Mouse (Mus musculus): ENCODE data around the gene Polr3h.

Gene Polr3h

GRCm38 (mm10) chr15:81949476-81950131 lies 23.6 kb upstream of the Polr3h start:
- no peak for DNase-seq (ENCODE audit: low spot score in 2 of 2)

- no peak for DNase-seq (ENCODE audit: low spot score in 2 of 2)
Measured at GRCm38 (mm10) chr15:81949076-81949475, 23.0 kb upstream of the Polr3h start.

GRCm38 (mm10) chr15:81943176-81943749 lies 17.2 kb upstream of the Polr3h start:
- DNase-seq (ENCODE audit: low spot score in 2 of 2): no peak

- DNase-seq (ENCODE audit: low spot score in 2 of 2): no peak
Measured at GRCm38 (mm10) chr15:81941010-81941409, 15.0 kb upstream of the Polr3h start.

DNA sequence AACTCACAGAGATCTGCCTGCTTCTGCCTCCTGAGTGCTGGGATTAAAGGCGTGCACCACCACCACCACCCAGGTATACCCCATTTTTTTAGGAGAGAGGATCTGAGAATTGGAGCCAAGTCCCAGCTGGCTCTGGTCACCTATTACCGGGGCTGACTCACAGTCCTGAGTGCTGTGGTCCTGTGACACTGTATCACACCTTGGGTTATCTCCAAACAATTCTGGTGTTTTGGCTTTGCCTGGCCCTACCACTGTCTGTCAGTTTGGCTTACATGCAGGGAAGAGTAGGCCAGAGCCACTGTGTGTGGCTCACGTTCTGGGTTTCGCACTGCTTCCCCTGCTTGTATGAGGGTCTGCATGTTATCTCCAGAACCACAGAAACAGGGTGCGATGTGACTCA lies 14.2 kb upstream of the Polr3h start:
- DNase-seq (ENCODE audit: low spot score in 2 of 2): no peak

DNA sequence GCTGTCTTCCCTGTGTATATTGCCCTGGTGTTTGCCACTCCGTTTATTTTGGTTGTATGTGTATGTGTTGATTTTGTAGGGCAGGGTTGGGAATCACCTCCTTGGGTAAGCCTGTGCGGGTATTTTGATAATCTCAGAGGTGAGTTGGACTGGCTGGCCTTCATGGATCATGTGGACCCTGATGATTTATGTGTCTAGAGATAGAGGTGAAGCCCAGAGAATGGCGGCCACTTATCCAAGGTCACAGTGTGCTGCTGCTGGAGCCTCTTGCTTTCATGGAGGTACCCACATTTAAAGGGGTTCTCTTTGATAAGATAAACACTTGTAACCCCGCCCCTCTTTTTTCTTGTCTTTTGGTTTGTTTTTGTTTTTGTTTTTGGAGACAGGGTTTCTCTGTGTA lies 13.7 kb upstream of the Polr3h start:
- no peak for DNase-seq (ENCODE audit: low spot score in 2 of 2)

DNA sequence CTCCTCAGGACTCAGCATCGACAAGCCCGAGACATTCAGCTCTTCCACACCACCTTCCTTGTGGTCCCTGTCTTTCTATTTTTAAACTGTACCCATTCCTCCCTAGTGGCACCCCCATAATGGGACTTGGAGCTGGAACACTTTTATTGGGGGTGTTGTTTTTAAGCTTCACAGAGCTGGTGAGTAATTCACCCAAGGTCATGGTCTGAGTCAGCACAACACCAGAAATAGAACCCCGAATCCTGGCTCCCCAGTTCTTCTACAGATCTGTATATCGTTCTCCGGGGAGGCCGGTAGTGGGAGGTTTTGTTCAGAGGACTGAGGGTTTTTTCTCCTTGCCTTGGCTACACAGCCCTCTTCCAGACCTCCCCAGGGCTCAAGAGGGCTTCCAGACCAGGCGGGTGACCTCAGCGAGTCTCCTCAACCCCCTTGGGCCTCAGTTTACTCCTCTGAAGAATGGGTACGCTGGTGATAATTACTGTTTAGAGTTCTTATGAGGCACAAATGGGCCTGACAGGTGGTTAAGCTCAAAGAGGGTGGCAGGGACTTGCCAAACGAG lies 13.2 kb upstream of the Polr3h start:
- DNase-seq (ENCODE audit: low spot score in 2 of 2): no peak

GRCm38 (mm10) chr15:81938246-81938645 lies 12.2 kb upstream of the Polr3h start:
- peak in 1 of 2 experiments; percentile 28 for DNase-seq (ENCODE audit: low spot score in 2 of 2)

- DNase-seq (ENCODE audit: low spot score in 2 of 2): no peak
Measured at GRCm38 (mm10) chr15:81937098-81937972, 11.3 kb upstream of the Polr3h start.

GRCm38 (mm10) chr15:81936679-81937078 lies 10.6 kb upstream of the Polr3h start, which contains the start of gene Csdc2:
Gene Csdc2 (plus strand): TSS chr15:81936759.
- DNase-seq (ENCODE audit: low spot score in 2 of 2): no peak

DNA sequence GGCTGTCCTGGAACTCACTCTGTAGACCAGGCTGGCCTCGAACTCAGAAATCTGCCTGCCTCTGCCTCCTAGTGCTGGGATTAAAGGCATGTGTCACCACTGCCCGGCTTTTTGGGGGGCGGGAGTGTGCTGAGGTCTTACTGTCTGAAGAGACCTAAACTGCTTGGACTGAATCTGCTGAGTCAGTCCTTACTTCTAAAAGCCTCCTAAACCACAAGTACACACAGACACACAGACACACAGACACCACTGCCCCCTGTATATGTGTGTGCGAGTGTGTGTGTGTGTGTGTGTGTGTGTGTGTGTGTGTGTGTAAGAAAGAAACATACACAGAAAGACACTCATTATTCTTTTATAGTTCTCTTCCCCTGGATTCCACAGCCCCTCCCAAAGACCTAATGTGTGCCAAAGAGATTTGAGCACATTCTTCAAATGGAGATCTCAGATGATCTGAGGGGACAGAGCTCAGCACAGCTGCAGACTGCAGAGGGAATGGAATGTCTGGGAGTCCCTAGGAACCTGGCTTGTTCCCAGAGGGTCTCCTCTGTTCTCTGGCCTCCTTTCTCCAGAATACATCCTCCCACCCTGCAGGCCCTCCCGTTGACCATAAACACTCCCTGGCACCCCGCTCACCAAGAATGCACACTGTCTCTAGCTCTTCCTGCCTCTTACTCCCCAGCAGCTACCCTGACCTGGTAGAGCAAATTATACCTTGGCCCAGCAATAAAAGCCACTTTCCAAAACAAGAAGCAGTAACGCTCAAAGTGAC lies 10.0 kb upstream of the Polr3h start:
- DNase-seq (ENCODE audit: low spot score in 2 of 2): no peak

DNA sequence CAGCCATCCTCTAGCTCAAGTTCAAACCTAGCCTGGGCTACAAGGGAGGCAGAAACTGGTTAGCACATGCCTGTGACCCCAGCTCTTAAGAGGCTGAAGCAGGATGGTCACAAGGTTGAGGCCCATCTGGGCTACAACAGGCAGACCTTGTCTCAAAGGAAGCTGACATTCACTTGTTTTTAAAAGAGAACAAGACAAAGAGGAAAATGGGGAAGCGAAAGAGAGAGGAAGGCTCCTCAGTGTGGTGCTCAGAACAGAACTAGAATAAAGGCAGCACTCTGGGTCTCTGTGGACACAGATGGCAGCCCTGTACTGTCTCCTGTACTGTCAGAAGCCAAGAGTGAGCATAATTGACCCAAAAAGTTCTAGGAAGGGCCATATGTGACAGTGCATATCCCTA lies 7.9 kb upstream of the Polr3h start:
- DNase-seq (ENCODE audit: low spot score in 2 of 2): peak in 1 of 2 experiments; percentile 43

DNA sequence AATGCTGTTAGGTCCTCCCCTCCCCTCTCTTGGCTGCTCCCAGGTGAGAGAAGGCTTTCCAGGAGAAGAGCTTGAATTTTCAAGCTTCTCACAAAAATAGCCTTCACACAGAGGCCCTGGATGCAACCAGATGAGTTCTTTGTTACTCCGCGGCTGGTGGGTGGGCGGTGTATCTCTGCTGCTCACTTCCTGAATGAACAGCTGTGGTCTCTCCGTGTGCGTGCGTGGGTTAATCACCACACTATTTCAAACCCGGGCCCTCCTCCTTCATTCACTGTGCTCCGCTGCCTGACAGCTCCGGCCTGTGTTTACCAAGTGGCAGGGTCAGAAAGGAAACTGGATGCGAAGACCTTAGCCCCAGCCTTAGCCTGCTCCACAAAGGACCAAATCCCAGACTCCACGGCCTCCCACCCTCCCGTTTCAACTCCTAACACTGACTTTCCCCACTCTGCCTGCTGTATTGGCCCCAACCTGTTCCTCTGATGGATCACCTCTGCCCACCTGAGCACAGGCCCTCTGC lies 7.0 kb upstream of the Polr3h start:
- DNase-seq (ENCODE audit: low spot score in 2 of 2): peak in 1 of 2 experiments; percentile 50

DNA sequence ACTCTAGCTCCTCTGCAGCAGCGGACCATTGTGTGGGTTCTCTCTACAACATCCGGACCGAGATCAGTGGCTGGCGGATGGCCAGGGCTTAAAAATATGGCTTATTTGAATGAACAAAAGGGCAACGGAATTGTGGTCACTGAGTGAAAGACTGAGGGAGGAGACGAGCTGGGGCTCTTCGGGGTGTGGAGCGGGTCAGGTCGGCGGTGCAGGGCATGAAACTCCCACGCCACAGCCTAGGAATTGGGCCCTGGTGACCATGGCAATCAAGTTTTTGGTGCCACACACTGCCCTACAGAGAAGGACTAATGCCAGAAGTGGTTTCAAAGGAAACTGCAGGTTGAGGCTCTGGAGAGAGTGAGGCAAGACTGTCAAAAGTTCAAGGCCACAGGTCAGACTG lies 2.2 kb upstream of the Polr3h start:
- peak; percentile 26 to 40 for DNase-seq (ENCODE audit: low spot score in 2 of 2)

DNA sequence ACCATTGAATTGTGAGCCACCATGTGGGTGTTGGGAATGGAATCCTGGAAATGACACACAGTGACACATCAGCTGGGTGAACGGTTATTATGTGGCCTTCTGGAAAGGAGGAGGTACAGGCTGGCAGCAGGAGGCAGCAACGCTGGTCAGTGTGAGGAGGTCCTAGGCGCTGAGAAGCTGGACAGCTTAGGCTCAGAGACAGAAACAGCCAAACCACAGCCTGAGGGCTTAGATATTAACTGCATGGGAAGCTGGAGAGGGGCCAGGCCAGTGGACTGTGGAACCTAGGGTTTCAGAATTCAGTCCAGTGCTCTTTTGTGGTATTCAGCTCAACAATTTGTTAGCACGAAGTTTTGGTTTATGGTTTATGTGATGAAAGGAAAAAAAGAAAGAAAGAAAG lies 1.7 kb upstream of the Polr3h start:
- no peak for DNase-seq (ENCODE audit: low spot score in 2 of 2)

DNA sequence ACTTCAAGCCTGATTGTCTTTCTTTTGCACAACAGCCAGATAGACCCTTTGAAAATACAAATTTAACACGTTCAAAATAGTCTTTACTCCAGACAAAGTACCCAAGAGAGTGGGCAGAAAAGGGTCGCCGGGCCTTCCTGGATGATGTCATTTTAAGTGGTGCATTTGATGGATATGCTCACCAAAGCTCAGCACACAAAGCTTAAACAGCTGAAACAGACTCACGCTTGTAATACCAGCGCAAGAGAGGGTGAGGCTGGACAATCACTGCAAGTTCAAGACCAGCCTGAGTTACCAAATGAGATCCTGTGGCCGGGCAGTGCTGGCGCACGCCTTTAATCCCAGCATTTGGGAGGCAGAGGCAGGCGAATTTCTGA lies 394 bp upstream of the Polr3h start:
- DNase-seq (ENCODE audit: low spot score in 2 of 2): no peak

DNA sequence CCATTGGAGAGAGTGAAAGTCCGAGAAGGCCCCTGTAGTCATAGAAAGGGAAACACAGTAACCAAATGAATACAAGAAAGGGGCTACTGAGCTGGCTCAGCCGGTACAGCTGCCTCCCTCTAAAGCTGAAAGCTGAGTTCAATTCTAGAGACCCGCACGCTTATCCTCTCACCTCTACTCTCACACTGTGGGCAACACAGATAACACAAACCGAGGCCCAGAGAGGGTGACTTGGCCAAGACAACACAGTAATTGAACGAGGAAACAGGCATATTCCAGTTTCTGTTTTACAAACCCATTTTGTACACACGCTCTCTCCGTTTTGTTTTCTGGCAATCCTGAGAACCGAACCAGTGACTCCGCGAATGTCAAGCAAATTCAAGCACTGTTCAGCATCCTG lies 1.1 kb downstream of the Polr3h start:
- DNase-seq (ENCODE audit: low spot score in 2 of 2): no peak

- DNase-seq (ENCODE audit: low spot score in 2 of 2): no peak
Measured at GRCm38 (mm10) chr15:81921255-81921654, 4.8 kb downstream of the Polr3h start.

GRCm38 (mm10) chr15:81920546-81921217 lies 5.4 kb downstream of the Polr3h start:
- DNase-seq (ENCODE audit: low spot score in 2 of 2): no peak

GRCm38 (mm10) chr15:81919062-81919461 lies 7.0 kb downstream of the Polr3h start:
- no peak for DNase-seq (ENCODE audit: low spot score in 2 of 2)

All from natural killer cell, adult 2 months (primary cell).